Comparison of ENCODE assay signal across 8 mouse cellular contexts in genomic region chr5:90930971-90931851, GRCm38 (mm10). TPM values are rescaled to one million over a fixed set of nuclear protein-coding genes. Genes with fewer than 3 reads are reported as not detected.
DNase-seq lines count a peak whose midpoint lies in the region; ATAC-seq and TF ChIP-seq lines count a peak whose summit lies in the region.

TSS of gene Mthfd2l (plus strand) at chr5:90931117.

- no peaks in the 10 kb centered on the region for H3K9me3 ChIP-seq in forebrain, embryonic 10.5 days
- no peaks in the 10 kb centered on the region for H3K9me3 ChIP-seq in heart, embryonic 14.5 days (ENCODE audit: control insufficient read depth, low read length)
- no peaks in the 10 kb centered on the region for H3K9me3 ChIP-seq in liver, embryonic 14.5 days (ENCODE audit: control insufficient read depth, low read length)
- H3K9me3 ChIP-seq in stomach, embryonic 15.5 days, result no peaks in the 10 kb centered on the region

- H3K36me3 ChIP-seq in forebrain, embryonic 10.5 days (replicated peaks), result peaks cover 31% of the 10 kb centered on the region
- H3K36me3 ChIP-seq in heart, embryonic 14.5 days (ENCODE audit: control insufficient read depth, insufficient read depth, low read length), result peaks cover 16% of the 10 kb centered on the region; the same call in 1 of the 2 replicates
- no peaks in the 10 kb centered on the region for H3K36me3 ChIP-seq in liver, embryonic 14.5 days (replicated peaks; ENCODE audit: control insufficient read depth, insufficient read depth, low read depth)
- H3K36me3 ChIP-seq in stomach, embryonic 15.5 days, result no peaks in the 10 kb centered on the region

- H3K4me3 ChIP-seq in brown adipose tissue, adult 24 weeks (ENCODE audit: insufficient read depth, low read depth, low read length), result peak within 1 kb of the TSS; percentile 74
- peak within 1 kb of the TSS; percentile 80 for H3K4me3 ChIP-seq in forebrain, embryonic 10.5 days
- peak within 1 kb of the TSS; percentile 82 to 85 for H3K4me3 ChIP-seq in heart, embryonic 14.5 days (ENCODE audit: control insufficient read depth in 1 of 2, insufficient read depth in 1 of 2, low read depth in 1 of 2, low read length in 2 of 2)
- H3K4me3 ChIP-seq in liver, embryonic 14.5 days (ENCODE audit: insufficient read depth in 1 of 2, low read depth in 2 of 2, low read length in 2 of 2), result peak within 1 kb of the TSS; percentile 72
- peak within 1 kb of the TSS; percentile 74 for H3K4me3 ChIP-seq in stomach, embryonic 15.5 days (replicated peaks)

- H3K27ac ChIP-seq in brown adipose tissue, adult 24 weeks (replicated peaks; ENCODE audit: low read depth, low read length), result 0 out of 2 replicates have a peak within 1 kb of the TSS, but pooled peaks have one; percentile 45
- H3K27ac ChIP-seq in forebrain, embryonic 10.5 days, result peak within 1 kb of the TSS; percentile 99
- H3K27ac ChIP-seq in heart, embryonic 14.5 days (replicated peaks in 1 of 2; ENCODE audit: control insufficient read depth in 1 of 2, insufficient read depth in 1 of 2, low read depth in 2 of 2, low read length in 2 of 2), result peak within 1 kb of the TSS; percentile 94 to 96
- H3K27ac ChIP-seq in liver, embryonic 14.5 days, result peak within 1 kb of the TSS; percentile 44; the same call in 1 of the 2 replicates
- H3K27ac ChIP-seq in stomach, embryonic 15.5 days, result peak within 1 kb of the TSS; percentile 97

- WGBS in forebrain, embryonic 10.5 days, result under 1% methylated on average over 77 of the region's 79 CpGs
- under 1% methylated on average over 64 of the region's 79 CpGs for WGBS in heart, embryonic 14.5 days
- under 1% methylated on average over 67 of the region's 79 CpGs for WGBS in liver, embryonic 14.5 days (ENCODE audit: insufficient replicate concordance)
- under 1% methylated on average over 76 of the region's 79 CpGs for WGBS in stomach, embryonic 15.5 days

- H3K4me1 ChIP-seq in brown adipose tissue, adult 24 weeks (ENCODE audit: control insufficient read depth, insufficient read depth, insufficient read length, low read length), result peaks cover 5% of the 10 kb centered on the region
- peaks cover 16% of the 10 kb centered on the region for H3K4me1 ChIP-seq in forebrain, embryonic 10.5 days
- H3K4me1 ChIP-seq in heart, embryonic 14.5 days (ENCODE audit: control insufficient read depth in 2 of 2, insufficient read depth in 2 of 2, low read length in 2 of 2), result peaks cover 2 to 14% of the 10 kb centered on the region in 2 experiments
- H3K4me1 ChIP-seq in liver, embryonic 14.5 days (replicated peaks; ENCODE audit: control insufficient read depth in 2 of 2, insufficient read depth in 2 of 2, low read length in 1 of 2), result peaks cover 3% of the 10 kb centered on the region in 2 experiments; a peak in 1 of 4 replicates
- H3K4me1 ChIP-seq in stomach, embryonic 15.5 days, result peaks cover 4% of the 10 kb centered on the region; the same call in 1 of the 2 replicates

- TF ChIP-seq EP300 in liver, embryonic 14.5 days (IDR thresholded peaks at IDR 0.05; ENCODE audit: low read depth), result no peak

- H3K27me3 ChIP-seq in forebrain, embryonic 10.5 days (ENCODE audit: poor library complexity, severe bottlenecking), result no peaks in the 10 kb centered on the region
- H3K27me3 ChIP-seq in heart, embryonic 14.5 days (ENCODE audit: control insufficient read depth, insufficient read depth, low read length), result no peaks in the 10 kb centered on the region
- H3K27me3 ChIP-seq in liver, embryonic 14.5 days (ENCODE audit: control insufficient read depth, insufficient read depth, low read length), result no peaks in the 10 kb centered on the region
- no peaks in the 10 kb centered on the region for H3K27me3 ChIP-seq in stomach, embryonic 15.5 days (replicated peaks)

- DNase-seq in CD4-positive, CD25-positive, alpha-beta regulatory T cell, adult 2 months (ENCODE audit: low read depth, low spot score), result peak; percentile 87
- DNase-seq in forebrain, embryonic 10.5 days (ENCODE audit: extremely low spot score, low spot score), result peak; percentile 86
- peak; percentile 92 for DNase-seq in kidney, postnatal 10 days
- peak; percentile 48 to 55 (median 51) for DNase-seq in liver, embryonic 14.5 days (ENCODE audit: low read depth in 3 of 3, low spot score in 3 of 3)
- peak; percentile 91 for DNase-seq in neural tube, embryonic 10.5 days (ENCODE audit: extremely low spot score, low spot score)

- TF ChIP-seq CTCF in liver, embryonic 14.5 days (IDR thresholded peaks at IDR 0.05; ENCODE audit: low read depth), result peak; percentile 73

- H3K4me2 ChIP-seq in heart, embryonic 14.5 days (ENCODE audit: low read length), result peak within 1 kb of the TSS; percentile 71
- peak within 1 kb of the TSS; percentile 75 for H3K4me2 ChIP-seq in liver, embryonic 14.5 days (ENCODE audit: low read depth)
- peak within 1 kb of the TSS; percentile 63 for H3K4me2 ChIP-seq in stomach, embryonic 15.5 days

- H3K9ac ChIP-seq in heart, embryonic 14.5 days (ENCODE audit: low read length), result peak within 1 kb of the TSS; percentile 91
- H3K9ac ChIP-seq in liver, embryonic 14.5 days (replicated peaks), result peak within 1 kb of the TSS; percentile 79
- peak within 1 kb of the TSS; percentile 81 for H3K9ac ChIP-seq in stomach, embryonic 15.5 days

- peak; percentile 98 for ATAC-seq in heart, embryonic 14.5 days (ENCODE audit: insufficient number of reproducible peaks, insufficient read depth, low FRiP score, low read depth)
- peak; percentile 98 for ATAC-seq in liver, embryonic 14.5 days (ENCODE audit: insufficient read depth)
- ATAC-seq in stomach, embryonic 15.5 days (ENCODE audit: insufficient read depth, low FRiP score, low read depth), result peak; percentile 98

RNA-seq across cellular contexts. Expression of gene Mthfd2l, which starts in this region (rescaled TPM):
- polyA plus RNA-seq in brown adipose tissue, adult 24 weeks (2012; ENCODE audit: insufficient read depth, insufficient read length, missing spikeins), result 27.9 and 48.7 TPM in 2 replicates
- polyA plus RNA-seq in forebrain, embryonic 10.5 days (2016; fragmentation: Nextera tagmentation; extraction: Ambion mirVana), result 56.4 and 59.6 TPM in 2 replicates
- 34.6 and 35.5 TPM in 2 replicates for polyA plus RNA-seq in heart, embryonic 14.5 days (2014; fragmentation: Nextera tagmentation; extraction: Ambion mirVana)
- 3.7 and 4.4 TPM in 2 replicates for polyA plus RNA-seq in liver, embryonic 14.5 days (2012; rRNA removed)
- polyA plus RNA-seq in liver, embryonic 14.5 days (2014; fragmentation: Nextera tagmentation; extraction: Ambion mirVana), result 9.1 and 9.2 TPM in 2 replicates
- 43.0 and 44.6 TPM in 2 replicates for polyA plus RNA-seq in stomach, embryonic 15.5 days (2015; fragmentation: Nextera tagmentation; extraction: Ambion mirVana)

Comparison
In these comparisons a context has a peak if more than half of its experiments do, and no peak if none do; other contexts are left out.
1. Peak in every context shown above with its lines: DNase-seq, ATAC-seq, H3K4me3 ChIP-seq and H3K27ac ChIP-seq.
2. H3K27ac ChIP-seq: peak in every context shown above with its lines; median percentile 99 in forebrain, embryonic 10.5 days; 97 in stomach, embryonic 15.5 days; 95 in heart, embryonic 14.5 days; 45 in brown adipose tissue, adult 24 weeks; 44 in liver, embryonic 14.5 days.